Mouse (Mus musculus) cortical plate, adult 2 months (tissue): ENCODE measurements around the gene Atg9b.

Experiments used
- CTCF ChIP-seq: fragments of 200-500 bp; IDR thresholded peaks from 2 replicates; pipeline ENCODE4 v1.5.1; 2011; ENCODE audit warnings: mild to moderate bottlenecking, control low read depth, low read length; ENCODE audit not compliant: insufficient read depth; ENCODE audit errors: extremely low read depth
- POLR2A ChIP-seq: fragments of 200-500 bp; IDR thresholded peaks from 2 replicates; pipeline ENCODE4 v1.6.1; 2011; ENCODE audit warnings: mild to moderate bottlenecking, low read length, control low read depth; ENCODE audit not compliant: insufficient read depth; ENCODE audit errors: extremely low read depth

DNA sequence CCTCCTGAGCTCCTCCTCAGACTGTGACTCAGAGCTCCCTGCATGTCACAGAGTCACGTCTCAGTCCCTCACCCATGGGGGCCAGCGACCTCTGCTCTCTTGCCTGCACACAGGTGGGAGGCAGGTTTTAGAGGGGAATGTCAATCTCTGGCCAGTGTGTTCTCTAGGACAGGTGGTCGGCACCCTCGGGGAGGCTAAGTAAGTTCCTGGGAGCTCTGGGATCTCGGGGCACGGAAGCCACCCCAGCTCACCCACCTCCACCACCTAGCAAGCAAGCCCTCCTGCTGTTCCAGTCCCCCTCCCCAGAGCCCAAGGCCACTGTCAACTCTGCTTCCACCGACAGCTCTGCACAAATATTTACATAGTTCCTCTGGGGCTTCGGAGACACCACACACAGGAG, 49.0 kb downstream of the Atg9b start:
- TF ChIP-seq POLR2A (no peak), CTCF (no peak)
